Mouse (Mus musculus) embryo, embryonic 9.5 days (tissue): ENCODE measurements at regions not wholly inside any gene's neighbourhood (a gene's known extent, or its start where the extent isn't known, plus 50 kb on each side); places are given as distances from the start of the nearest gene placed in this dataset.

Experiments used
- DNase-seq: peaks from one replicate; pipeline ENCODE4 v3.0.0-alpha.2; 2017; ENCODE audit errors: extremely low spot score

DNA sequence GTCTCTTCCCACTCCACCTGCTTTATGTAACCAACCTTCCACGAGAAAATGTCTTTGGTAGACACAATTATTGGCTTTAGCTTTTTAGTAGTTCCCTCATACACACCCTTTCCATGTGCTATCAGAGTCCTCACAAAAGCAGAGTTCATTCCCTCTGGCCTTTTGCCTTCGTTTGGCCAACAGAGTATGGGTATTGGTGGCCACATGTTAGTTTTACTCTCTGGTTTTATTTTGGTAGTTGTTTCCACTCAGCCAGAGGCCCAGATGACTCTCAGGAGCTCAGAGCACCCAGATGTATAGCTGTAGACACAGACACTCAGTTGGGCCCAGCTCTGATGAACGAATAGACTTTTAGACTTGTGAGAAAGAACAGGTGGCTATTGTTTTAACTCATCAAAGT is 286.4 kb downstream of the Pten start:
- no peak for DNase-seq

DNA sequence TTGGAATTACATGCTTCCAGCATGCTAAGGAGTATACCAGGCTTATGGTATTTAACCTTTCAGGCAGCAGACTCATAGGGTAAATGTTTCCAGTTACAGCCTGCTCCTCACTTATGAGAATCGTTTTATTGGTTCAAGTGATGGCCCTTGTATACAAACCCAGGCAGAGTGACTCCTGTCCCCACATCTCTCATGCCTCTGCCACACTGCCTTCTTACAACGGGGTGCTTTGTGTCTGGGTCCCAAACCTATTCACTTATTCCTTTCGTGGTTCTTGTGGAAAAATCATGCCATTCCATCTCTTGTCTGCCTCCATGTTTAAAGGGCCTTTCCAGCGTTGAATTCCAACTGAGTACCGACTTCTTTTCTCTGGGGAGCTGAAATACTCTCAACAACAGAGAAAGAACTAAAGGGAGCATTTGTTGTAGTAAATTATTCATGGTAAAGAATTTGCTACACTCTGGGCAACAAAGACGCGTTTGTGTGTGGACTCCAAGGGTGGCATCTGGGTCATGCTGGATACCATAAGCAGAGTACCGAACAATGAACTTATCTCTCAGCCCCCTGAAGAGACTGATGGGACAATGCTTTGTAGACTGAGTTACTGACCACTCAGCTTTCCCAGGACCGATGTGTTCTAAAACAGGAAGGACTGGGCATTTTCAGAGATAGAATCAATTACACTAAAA is 291.6 kb downstream of the Pten start:
- no peak for DNase-seq

DNA sequence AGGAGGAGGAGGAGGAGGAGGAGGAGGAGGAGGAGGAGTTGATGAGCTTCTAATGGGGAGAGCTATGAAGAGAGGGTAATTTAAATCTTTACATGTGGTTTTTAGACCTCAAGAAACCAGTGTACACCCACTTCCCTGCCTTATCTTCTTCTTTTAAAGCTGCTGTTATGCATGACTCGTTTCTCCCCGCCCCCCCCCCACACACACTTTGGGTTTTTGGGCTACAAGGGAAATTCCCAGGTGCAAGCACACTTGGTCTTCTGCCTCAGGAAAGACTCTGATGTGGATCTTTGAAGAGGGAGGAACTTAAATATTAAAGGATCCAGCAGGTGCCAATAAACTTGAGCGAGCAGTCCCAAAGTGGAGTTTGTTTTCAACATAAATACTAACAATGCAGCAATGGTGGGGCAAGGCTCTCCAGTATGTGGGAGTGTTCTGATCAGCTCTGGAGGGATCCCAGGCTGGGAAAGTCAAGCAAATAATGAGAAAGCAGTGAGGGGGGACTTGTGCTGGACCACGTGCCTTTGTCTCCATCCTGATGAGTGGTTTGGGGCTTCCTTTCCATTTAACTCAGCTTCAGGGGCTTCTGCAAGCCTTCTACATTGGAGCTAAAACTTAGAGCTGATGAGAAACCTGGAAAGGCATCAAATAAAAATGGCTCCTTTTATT is 296.0 kb downstream of the Pten start:
- no peak for DNase-seq

DNA sequence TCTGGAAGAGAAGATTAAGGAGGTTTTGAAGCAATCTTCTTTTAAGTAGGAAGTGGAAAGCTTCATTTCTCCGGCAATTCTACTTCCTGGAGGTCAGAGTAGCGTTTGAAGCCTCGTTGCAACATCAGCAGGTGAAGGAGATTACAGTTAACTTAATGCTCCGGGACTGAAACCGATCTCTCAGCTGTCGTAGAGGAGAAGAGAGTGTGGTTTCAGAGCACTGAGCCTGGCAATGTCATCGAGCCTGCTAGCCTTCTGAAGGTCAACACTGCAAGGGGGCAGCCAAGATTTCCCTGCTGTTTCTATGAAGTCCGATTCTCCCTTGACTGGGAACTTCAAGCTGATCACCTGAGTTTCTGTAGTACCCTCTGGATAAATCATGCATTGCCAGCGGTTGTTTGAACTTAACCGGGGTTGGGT is 299.1 kb downstream of the Pten start:
- DNase-seq, result no peak

DNA sequence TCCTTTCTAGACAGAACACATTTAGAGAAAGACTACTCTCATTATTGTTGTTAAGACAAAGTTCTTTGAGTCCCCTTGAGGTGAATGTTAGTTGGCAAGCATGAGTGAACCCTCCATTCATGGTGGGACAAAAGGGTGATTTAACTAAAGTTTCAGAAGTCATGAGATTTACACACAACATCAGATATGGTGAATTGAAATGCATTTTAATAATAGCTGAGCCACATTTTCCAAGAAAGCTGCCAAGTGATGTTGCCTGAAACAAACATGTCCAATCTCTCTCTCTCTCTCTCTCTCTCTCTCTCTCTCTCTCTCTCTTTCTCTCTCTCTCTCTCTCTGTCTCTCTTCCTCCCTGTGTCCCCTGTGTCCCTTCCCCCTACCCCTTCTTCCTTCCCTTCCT is 303.7 kb downstream of the Pten start:
- DNase-seq, result no peak

DNA sequence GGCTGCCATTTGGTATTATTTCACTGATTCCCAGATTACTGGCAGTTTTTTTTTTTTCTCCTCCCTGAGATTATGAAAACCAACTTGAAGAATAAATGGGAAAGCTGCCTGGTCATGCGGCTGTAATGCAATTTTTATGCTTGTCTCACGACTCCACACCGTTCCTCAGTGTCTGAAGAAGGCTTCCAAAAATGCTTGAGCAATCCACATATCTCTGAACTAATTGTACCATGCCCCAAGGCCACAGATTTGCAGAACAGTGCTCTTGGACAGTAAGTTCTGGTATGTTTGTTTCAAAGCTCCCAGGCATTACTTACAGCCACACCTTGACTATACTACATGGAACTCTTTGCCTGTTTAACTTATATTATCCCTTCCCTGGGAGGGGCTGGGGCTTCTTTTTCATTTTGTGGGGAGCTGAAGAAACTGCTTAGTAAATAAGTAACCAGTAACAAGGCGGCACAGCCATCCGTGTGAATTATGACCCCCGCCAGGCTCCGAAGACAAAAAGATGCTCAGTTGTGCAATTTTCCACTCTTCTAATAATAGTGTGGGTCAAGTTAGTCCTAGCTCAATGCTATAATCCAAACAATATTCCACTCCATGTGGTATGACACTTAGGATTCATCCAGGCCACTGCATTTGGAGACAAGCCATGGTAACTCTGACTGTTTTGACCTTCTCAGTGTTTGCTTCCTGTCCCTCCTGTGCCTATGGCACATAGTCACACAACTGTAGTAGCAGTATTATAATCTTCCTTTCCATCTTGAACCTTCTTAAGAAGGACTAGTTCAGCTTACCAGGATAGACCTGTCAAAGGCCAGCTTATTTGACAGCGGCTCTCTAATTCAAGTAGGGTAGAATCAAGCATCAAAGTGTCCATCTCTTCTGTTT is 305.1 kb downstream of the Pten start:
- DNase-seq, result no peak

DNA sequence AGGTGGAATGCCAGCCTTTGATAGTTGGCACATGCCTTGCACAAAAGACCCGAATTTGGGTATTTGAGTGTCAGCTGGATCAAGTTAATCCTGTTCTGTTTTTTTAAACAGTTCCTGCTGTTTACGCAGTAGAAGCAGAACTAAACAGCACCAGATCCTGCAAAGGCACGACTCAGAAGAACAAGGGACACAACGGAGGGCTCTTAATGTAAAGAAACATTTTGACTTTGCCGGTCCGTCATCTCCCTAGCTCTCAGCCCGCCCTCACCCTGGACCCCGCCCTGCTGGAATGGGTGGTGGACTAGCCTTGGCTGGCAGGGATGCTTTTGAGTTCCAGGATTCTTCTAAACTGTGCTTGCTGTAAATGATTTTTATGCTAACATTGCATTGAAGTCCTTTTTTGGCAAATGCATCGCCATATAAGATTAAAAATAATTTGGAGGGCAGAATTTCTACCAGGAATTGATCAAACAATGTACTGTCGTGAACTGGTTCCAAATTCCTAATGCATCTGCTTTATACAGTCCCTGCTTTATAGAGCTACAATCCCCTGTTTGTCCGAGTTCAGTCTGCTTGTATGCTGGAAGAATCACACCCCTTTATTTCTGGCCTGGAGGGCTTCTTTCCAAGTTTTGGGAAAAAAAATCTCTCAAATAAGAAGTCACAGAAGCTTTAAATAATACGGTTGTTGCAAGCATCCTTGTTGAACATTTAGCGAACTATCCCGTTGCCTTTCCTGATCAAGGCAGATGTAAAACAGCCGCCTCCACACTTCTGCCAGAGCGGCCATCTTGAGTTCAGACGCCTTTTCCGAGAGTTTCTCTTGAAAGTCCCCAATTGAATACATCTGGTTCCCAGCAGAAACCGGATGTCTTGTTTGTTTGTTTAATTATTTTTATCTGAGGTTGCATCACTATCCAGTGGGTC is 308.2 kb downstream of the Pten start:
- DNase-seq, result no peak

DNA sequence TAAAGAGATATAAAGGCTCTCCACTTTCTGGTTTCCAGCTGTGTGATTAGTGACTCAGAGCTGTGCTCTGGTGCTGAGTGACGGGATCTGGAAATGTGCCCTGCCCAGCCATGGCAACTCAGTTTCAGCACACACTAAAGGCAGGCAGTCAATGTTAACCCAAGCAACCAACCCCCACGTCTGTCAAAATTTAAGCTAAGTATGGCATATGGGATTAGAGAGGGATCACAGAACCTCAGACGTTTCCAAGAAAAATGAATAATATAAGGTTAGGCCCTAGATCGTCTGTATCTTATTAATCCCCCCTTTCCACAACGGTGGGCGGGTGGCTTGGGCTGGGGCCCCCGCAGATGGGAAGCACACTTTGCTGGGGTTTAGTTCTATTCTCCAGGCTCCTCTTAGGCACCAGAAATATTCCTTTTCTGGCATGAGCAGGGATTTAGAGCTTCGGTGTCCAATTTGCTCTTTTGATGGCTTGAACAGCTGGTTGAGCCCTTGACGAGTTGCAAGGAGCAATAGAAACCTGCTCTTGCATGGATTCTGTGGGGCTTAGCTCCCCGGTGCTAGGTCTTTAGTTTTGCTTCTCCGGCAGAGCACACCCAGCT is 311.2 kb downstream of the Pten start:
- no peak for DNase-seq

DNA sequence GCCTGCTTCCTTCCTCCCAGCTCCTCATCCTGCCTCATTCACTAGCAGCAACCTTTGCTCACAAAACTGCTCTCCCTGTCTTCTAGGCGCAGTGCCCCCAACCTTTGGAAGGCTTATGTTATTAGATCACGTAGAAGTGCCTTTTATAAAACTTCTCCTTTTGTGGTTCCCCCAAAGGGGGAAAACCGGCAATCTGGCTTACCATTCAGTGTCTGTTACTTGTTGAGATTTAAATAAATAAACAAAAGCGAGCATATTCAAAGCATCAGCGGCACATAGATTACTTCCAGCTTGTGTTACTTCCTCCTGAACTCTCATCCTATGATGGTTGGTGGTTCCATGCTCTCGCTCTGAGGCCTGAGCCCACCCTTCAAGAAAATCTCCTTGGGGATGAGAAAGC is 312.5 kb downstream of the Pten start:
- DNase-seq, result no peak

DNA sequence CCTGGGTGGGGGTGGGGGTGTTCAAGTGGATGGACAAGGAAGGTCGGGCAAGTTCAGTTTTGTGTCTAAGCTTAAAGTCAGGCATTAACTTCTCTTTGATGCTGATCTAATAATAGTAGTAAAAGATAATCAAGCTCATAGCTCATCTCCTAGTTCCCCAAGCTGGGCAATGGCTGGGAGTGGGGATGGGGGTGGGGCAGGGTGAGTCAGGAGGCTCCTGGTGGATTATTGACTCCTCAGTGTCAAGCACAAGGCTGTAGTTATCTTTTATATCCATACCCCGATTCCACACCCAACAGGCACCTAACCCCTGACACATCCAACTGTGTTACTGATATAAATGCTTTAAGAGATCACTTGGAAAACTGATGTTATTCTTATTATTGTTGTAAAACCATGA is 315.0 kb downstream of the Pten start:
- no peak for DNase-seq

DNA sequence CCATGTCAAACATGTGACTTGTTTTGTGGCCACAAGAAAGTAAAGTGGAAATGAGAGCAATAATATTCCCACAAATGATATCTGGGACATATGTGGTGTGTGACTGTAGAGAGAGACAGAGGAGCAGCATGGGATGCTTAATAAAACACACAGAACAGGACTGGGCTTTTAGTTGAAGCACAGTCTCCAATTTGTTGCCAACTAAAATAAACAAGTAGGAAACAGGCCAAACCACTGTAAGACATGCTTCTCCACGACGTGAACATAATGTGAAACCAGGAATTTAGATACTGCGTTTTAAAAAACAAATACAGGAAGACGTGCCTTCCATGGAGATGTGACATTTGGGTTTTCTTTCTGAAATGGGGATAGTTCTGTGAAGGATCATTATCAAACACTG is 317.2 kb downstream of the Rnls start:
- DNase-seq, result no peak

DNA sequence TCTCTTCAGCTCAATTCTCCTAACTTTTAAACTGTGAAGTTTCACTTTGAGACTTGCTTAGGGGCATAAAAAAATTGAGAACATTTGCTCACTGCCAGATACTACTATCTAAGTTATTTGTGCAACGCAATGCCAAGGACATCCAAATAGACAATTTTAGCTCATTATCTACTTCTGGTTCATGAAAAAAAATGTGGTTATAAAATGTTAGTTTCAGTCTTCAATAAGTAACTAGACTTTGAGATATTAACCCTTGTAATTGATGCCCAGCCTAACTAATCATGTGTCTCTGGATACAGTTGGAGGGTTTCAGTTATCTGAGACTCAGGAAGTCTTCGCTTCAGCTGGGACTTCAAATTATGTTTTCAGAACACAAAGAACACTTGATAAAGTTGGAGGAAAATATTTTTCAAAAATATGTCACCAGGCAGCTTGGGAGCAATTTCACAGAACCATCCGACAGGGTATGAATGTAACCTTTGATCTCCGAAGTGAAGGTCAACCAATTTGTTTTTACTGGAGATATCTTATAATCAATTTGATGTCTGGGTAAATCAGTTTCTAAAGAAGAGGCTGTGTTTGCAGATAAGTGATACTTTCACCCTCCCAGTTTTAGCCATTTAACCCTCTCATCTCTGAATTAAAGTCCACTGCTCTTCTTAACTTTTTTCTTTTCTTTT is 313.3 kb downstream of the Rnls start:
- no peak for DNase-seq

DNA sequence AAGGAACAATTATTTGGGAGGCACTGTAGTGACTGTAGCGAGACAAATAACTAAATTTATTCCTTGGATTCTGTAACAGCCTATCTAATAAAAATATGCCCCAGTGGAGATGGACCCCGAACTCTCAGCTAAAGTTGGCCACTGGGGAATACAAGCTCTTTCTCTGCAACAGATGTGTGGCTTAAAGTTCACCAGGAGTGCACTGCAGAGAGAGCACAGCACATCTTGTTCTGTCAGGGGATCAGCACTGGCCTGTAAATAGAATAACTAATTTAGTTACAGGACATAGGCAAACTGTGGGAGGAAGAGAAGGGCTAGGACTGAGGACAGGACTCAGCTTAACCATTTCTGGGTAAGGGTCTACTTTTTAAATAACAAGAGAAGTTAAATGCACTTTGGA is 312.1 kb downstream of the Rnls start:
- DNase-seq, result no peak

DNA sequence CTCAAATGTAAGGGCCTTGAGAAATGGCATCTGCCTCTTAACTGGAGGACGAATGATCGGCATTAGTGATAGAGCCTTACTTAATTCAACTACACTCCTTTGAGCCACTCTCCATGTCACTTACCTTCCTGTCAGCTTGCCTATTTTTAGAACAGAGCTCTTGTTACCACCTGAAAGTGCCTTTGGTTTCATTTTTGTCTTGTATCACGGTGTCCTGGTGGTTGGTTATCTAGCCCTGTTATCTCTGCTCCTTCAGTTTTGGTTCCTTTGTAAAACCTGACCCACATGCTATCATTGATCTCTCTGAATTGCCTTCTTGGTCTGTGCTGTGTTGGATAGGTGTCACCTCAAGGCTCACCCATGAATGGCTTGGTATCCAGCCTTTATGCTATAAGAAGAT is 310.6 kb downstream of the Rnls start:
- no peak for DNase-seq

DNA sequence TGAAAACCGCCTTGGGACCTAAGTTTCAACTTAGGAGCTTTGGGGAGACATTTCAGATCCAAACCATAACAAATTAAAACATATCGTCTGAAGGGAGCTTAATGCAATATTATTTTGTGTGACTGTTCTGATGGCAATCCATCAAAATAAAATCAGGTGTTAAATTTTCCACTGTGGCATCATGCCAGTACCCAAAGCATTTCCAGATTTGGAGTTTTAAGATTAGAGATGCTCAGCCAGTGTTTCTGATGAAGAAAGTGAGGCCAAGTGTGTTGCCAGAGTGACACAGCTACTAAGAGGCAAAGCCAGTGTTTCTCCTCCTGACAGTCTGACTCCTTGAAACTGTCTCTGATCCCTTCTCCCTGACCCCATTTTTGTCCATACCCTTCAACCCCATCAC is 308.7 kb downstream of the Rnls start:
- DNase-seq, result no peak

DNA sequence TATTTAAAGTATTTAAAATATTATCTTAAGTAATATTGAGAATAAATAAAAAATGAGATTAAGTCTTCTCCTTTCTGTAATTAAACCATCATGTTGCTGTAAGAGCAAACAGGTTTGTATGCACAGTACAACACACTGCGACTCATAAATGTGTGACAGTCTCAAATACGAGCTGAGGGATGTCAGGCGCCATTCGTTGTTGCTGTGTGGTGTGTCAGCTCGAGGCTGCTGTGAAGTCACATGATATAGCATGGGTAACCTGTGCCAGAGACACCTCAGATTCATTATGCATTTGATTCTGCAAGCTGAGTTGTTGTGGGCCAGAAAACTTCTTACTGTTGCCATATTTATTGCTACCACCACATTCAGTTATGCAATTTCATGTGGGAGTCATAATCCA is 307.4 kb downstream of the Rnls start:
- DNase-seq, result no peak
